Mouse (Mus musculus): ENCODE measurements at regions not wholly inside any gene's neighbourhood (a gene's known extent, or its start where the extent isn't known, plus 50 kb on each side); places are given as distances from the start of the nearest gene placed in this dataset.

GRCm38 (mm10) chr15:67391918-67392317, 891.2 kb upstream of the Lrrc6 start:
- no peak for DNase-seq (ENCODE audit: low spot score in 2 of 2)

DNA sequence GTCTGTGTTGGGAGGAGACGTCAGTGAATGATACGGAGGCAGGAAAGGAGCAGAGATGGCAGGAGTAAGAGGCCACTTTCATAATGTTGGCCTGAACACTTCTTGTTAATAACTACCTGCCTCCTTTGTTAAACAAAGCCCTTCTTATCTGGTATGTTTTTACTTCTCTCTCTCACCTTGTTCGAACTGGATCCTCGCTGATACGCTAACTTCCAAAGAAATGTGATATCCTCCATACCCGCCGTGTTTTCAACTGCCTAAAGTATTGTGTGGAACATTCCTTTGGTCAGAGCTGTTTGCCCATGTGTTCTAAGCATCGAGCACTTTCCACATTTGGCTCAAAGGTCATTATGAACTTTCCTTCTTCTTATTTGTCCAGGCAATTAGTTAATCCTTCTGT, 887.8 kb upstream of the Lrrc6 start:
- no peak for DNase-seq (ENCODE audit: low spot score in 2 of 2)

DNA sequence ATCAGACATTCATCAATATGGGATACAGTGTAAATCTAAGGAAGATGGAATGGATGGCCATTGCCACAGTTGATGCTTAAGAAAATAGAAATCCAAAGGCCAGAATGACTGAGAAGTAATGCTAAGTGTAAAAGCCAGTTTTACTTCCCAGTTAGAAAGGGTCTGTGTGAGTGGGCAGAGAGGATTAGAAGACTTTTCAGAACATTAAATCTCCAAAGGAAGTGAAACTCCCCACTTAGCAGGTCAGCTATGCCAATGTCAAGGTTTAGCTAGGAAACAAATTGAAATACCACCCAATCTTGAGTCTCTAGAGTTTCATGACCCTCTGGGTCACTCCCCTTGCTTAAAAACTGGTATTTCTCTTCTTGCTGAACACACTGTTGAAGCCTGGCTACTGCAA, 886.2 kb upstream of the Lrrc6 start:
- no peak for DNase-seq (ENCODE audit: low spot score in 2 of 2)

- DNase-seq (ENCODE audit: low spot score in 2 of 2) = no peak
Observed at GRCm38 (mm10) chr15:67373599-67373998, 872.9 kb upstream of the Lrrc6 start.

DNA sequence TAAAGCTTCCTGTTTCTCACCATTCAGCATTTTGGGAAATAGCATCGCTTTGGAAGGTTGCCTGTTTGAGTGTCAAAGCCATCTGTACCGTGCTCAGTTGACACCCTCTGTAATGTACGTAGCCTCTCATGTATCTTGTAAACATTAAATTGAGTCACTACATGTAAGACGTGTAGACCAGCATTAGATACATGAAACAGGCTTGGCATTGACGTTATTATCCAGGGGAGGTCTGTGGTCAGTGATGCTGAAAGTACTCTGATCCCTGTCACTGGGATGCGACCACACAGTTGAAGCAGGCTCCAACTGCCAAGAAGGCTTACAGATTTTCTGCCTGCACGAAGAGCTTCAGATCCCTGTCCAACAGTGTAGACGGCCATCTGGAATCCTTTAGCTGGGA, 872.3 kb upstream of the Lrrc6 start:
- no peak for DNase-seq (ENCODE audit: low spot score in 2 of 2)

DNA sequence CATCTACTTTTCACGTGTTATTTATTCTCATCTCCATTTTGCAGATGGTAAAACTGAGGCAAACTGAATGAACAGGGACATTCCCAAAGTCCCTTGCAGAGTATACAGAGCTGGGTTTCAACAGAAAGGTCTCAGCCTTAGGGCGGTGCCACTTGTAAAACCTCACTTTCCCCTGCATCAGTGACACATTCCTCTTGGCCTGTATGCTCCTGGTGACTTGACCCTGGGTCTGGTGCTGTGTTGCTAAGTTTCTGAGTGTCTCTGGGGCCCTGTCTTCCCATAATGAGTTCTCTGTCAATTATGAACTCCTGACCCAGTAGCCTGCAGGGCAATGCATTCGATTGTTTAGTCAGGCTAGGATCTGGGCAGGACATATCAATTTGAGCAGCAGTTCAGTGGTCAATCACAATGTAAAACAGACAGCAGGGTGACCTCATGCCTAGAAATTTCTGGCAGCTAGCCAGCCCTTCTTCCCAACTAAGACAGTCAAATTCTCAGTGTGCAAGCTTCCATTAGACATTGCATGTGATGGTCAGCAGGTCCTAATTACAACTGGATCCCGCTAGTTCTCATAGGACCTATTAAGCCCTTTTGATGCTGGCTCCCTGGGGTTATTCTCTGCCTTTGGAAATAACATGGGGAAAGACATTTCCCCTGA, 863.5 kb upstream of the Lrrc6 start:
- DNase-seq (ENCODE audit: low spot score in 2 of 2) = peak in 1 of 2 experiments; percentile 4

DNA sequence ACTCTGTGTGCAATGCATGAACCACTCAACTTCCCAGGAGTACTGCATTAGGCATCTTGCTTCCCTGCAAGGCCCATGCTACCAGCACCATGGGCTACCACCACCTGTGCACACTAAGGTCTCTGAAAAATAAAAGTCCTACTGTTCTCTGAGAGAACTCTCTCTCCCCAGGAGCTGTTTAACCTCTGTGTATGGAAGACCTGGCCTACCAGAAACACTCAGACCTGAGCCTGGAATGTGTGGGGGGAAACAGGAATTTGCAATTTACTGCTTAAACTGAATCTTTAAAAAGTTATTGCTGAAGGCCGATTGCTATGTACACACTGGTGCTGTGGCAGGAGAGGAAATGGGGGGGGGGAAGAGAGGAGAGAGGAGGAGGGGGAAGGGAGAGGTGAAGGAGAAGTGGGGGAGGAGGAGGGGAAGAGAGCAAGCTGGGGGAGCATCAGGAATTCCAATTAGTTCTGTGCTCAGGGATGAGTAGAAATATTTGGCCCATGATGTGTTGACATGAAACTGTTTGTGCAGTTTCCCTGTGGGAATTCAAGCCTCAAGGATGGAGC, 860.4 kb upstream of the Lrrc6 start:
- no peak for DNase-seq (ENCODE audit: low spot score in 2 of 2)

- DNase-seq (ENCODE audit: low spot score in 2 of 2) = no peak
Observed at GRCm38 (mm10) chr15:67357867-67358266, 857.2 kb upstream of the Lrrc6 start.

- DNase-seq (ENCODE audit: low spot score in 2 of 2) = no peak
Observed at GRCm38 (mm10) chr15:67355334-67355733, 854.6 kb upstream of the Lrrc6 start.

DNA sequence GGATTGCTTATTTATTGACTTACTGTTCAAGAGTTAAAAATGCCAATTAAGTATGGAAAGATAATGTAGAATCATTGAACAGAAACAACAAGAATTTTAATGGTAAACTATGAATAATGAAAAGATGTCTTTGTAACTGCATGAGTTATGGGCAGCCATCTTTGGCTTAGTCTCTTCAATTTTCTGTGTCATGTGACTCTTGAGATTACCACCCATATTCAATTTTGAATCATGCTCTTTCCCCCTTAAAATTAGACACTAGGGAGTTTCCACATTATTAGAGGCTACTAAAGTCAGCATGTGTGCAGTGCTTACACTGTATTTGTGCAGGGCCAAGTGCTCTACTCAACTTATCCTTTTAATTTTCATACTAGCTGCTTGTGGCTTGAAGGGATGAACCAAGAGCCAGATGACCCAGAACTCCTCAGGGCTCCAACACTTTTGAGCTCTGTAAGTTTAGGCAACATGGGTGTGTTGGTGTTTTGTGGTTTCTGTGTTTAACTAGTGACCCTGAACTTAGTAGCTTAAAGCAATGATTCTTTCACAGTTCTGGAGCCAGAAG, 854.0 kb upstream of the Lrrc6 start:
- no peak for DNase-seq (ENCODE audit: low spot score in 2 of 2)

DNA sequence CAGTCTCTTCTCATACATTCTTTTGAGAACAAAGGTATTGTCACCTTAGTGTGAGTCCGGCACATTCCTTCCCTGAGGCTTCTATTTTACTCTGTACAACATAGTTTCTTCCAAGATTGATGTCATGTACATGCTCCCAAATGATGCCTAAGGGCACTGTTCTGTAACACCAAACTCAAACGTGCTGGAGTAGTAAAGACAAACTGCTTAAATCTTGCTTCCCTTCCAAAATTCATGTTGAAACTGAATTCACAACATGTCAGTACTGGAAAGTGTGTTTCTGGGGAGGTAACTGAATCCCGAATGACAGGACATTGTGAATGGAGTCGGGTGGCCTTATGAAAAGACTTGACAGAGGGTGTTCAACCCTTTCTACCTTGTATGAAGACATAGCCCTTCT, 848.8 kb upstream of the Lrrc6 start:
- no peak for DNase-seq (ENCODE audit: low spot score in 2 of 2)

DNA sequence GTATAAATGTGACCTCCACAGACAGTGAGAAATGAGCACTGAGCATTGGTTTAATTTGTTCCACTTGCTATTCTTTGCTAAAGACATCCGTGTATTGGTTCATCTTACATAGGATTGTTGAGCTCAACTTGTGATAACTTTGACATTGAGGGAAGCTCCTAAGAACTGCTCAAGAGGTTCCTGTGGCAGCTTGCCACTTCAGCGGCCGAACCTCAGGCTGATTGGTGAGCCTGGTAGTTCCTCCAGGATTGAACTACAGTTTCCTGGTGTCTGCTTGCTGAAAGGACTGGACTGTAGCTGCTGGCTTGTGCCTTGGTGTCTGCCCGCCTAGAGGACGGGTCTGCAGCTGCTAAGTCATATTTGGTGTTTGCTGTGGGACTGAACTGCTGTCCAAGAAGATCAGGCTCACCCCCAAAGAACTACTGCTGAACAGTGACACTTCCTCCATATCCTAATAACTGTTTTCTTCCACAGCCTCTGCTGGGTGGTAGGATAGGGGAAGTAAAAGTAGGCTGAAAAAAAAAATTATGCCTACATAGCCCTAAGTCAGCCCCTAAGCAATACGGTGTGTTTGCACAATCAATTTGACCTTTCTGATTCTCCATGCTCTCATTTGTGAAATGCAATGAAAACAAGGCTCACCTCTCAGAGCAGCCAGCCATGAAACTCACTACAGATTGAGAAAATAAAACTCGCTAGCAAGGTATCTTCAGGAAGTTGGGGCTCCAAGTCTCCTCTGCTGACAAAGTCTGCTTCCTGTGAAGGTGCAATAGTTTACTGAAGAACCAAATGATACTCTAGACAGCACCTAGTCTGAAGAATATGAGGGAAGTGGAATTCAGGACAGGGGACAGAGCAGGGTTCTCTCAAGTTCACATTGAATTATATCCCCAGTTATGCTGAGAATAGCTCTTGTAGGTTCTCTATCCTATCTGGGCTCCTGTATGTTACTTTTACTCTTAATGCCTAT, 844.8 kb upstream of the Lrrc6 start:
- DNase-seq (ENCODE audit: low spot score in 2 of 2) = no peak

DNA sequence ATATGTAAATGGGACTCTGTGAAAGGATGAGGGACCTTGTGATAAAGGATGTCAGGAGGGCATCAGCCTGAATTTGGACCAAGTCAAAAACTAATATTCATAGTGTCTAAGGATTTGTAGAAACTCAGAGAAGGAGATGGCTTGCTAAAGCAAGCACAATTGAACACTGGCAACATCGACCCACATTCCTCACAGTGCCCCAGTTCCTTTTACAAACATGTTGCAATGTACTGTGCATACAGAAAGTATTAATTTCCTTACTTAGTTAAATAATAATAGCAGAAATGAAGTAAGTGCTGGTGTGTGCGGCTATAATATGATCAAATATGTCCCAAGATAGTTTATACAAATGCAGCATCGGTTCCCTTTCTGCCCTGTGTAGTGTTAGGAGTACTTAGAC, 841.3 kb upstream of the Lrrc6 start:
- DNase-seq (ENCODE audit: low spot score in 2 of 2) = no peak

- DNase-seq (ENCODE audit: low spot score in 2 of 2) = no peak
Observed at GRCm38 (mm10) chr15:67337040-67337395, 836.3 kb upstream of the Lrrc6 start.

DNA sequence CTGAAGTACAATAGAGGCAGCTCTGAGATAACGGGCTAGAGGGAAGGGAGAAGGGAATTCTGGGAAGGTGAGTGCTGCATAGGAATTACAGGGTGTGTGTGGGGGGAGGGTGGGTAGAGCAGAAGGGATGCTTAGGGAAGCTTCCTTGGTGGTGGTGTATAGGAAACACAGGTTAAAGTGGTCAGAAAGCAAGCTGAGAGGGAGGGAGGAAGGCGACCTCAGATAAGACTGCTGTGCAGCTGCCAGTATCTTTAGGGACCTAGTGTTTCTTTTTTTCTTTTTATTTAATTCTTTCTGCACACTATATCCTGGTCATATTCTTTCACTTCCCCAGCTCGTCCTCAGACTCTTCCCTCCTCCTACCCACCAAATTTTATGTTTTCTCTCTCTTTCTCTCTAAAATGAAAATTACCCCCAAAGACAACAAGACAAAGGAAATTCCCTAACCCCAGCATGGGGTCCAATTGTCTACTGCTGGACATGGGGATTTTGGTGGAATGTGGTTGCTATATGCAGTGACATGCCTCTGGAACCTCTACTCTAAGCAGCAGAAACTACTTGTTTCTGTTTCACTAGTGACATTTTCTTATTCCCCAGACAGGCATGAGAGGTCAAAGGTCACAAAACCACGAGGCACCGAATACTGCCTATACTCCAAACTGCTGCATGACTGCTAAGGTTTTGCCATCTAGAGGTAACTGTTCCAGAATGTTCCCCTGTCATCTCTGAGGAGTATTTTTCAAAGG, 835.8 kb upstream of the Lrrc6 start:
- DNase-seq (ENCODE audit: low spot score in 2 of 2) = no peak

GRCm38 (mm10) chr15:67332521-67332920, 831.8 kb upstream of the Lrrc6 start:
- no peak for DNase-seq (ENCODE audit: low spot score in 2 of 2)

GRCm38 (mm10) chr15:67320292-67320691, 819.6 kb upstream of the Lrrc6 start:
- no peak for DNase-seq (ENCODE audit: low spot score in 2 of 2)

DNA sequence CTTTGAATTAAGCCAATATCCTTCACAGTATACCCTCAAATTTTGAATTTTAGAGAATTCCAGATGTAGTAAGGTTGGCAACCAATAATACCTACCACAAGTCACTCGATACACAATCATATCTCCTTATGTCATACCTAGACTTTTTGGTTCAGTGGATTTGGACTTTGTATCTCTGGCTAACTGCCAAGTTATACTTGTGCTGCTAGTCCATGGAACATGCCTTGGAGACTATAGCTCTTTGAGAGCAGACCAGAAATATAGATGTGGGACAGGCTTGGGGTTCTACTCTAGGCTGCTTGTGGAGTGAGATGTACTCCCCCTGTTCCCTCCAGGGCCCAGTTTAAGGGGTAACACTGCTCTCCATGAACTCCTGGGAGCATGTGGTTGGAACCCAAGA, 814.5 kb upstream of the Lrrc6 start:
- no peak for DNase-seq (ENCODE audit: low spot score in 2 of 2)

DNA sequence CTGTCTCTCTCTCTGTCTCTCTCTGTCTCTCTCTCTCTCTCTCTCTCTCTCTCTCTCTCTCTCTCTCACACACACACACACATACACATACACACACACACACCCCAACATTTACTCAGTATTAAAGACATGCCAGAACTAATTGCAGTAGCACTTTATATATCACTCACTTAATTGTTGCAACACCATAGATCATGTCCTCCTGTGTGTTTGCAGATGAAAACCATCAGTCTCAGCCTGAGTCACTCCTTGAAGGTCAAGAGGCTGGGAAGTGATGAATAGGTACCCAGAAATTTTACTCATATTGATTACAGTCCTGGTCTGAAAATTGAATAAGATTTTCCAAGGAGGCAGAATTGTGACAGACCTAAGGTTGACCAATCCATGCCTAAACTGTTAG, 812.9 kb upstream of the Lrrc6 start:
- no peak for DNase-seq (ENCODE audit: low spot score in 2 of 2)

GRCm38 (mm10) chr15:67305681-67306080, 805.0 kb upstream of the Lrrc6 start:
- DNase-seq (ENCODE audit: low spot score in 2 of 2) = no peak

GRCm38 (mm10) chr15:67303804-67304203, 803.1 kb upstream of the Lrrc6 start:
- DNase-seq (ENCODE audit: low spot score in 2 of 2) = no peak
